Mouse (Mus musculus) brain, embryonic 14.5 days (tissue): ENCODE measurements at regions not wholly inside any gene's neighbourhood (a gene's known extent, or its start where the extent isn't known, plus 50 kb on each side); places are given as distances from the start of the nearest gene placed in this dataset.

Experiments
- CTCF ChIP-seq: fragments of 200-500 bp; IDR thresholded peaks from 2 replicates; pipeline ENCODE4 v1.5.1; 2012; ENCODE audit warnings: inconsistent platforms, mild to moderate bottlenecking, moderate library complexity, borderline replicate concordance; ENCODE audit not compliant: insufficient read depth, insufficient read length; ENCODE audit errors: extremely low read depth
- POLR2A ChIP-seq: fragments of 200-500 bp; IDR thresholded peaks from 2 replicates; pipeline ENCODE4 v1.6.1; 2012; ENCODE audit warnings: mild to moderate bottlenecking, inconsistent platforms, borderline replicate concordance; ENCODE audit not compliant: poor library complexity, insufficient read depth, insufficient read length, severe bottlenecking; ENCODE audit errors: extremely low read depth

- TF ChIP-seq POLR2A = no peak
- TF ChIP-seq CTCF = no peak
Observed at GRCm38 (mm10) chr5:64581461-64581860, 221.7 kb upstream of the Klf3 start.
